In genomic region chr1:166396381-166396780, GRCm38 (mm10) we compare ENCODE assay signal across 22 mouse cellular contexts. TPM values are rescaled to one million over a fixed set of nuclear protein-coding genes. Genes with fewer than 3 reads are reported as not detected.
DNase-seq lines count a peak whose midpoint lies in the region; ATAC-seq lines count a peak whose summit lies in the region.
"Had no signal": no experiment of that assay in that cellular context is flagged by ENCODE, and none has a peak within 500 bp of the region (broad histone marks: within the 10 kb centered on the region; RNA-seq: fewer than 3 reads in every experiment).

No protein-coding gene starts in this region.

- no peak overlapping the region for H3K27ac ChIP-seq in midbrain, embryonic 11.5 days (ENCODE audit: low read depth, low read length)
- no peak overlapping the region for H3K27ac ChIP-seq in midbrain, embryonic 16.5 days (ENCODE audit: low read length)
- no peak overlapping the region for H3K27ac ChIP-seq in hindbrain, embryonic 13.5 days
- H3K27ac ChIP-seq: embryonic facial prominence, embryonic 13.5 days; embryonic facial prominence, embryonic 15.5 days; forebrain, embryonic 10.5 days; forebrain, embryonic 12.5 days had no signal

- H3K9me3 ChIP-seq in midbrain, embryonic 11.5 days (ENCODE audit: control insufficient read depth, low read length) = no peaks in the 10 kb centered on the region
- H3K9me3 ChIP-seq in midbrain, embryonic 16.5 days (replicated peaks; ENCODE audit: control insufficient read depth, low read length, poor library complexity, severe bottlenecking) = no peaks in the 10 kb centered on the region
- H3K9me3 ChIP-seq in hindbrain, embryonic 13.5 days = no peaks in the 10 kb centered on the region
- H3K9me3 ChIP-seq: embryonic facial prominence, embryonic 13.5 days; embryonic facial prominence, embryonic 15.5 days; forebrain, embryonic 10.5 days; forebrain, embryonic 12.5 days had no signal

- no peak overlapping the region for H3K4me3 ChIP-seq in midbrain, embryonic 11.5 days (ENCODE audit: low read depth, low read length)
- H3K4me3 ChIP-seq in midbrain, embryonic 16.5 days (ENCODE audit: low read depth, low read length) = no peak overlapping the region
- no peak overlapping the region for H3K4me3 ChIP-seq in hindbrain, embryonic 13.5 days
- H3K4me3 ChIP-seq: embryonic facial prominence, embryonic 13.5 days; embryonic facial prominence, embryonic 15.5 days; erythroblast, embryonic 14.5 days; forebrain, embryonic 10.5 days; forebrain, embryonic 12.5 days had no signal

- H3K36me3 ChIP-seq in midbrain, embryonic 11.5 days (ENCODE audit: control insufficient read depth, insufficient read depth, low read length) = peaks cover 33% of the 10 kb centered on the region
- peaks cover 52% of the 10 kb centered on the region for H3K36me3 ChIP-seq in midbrain, embryonic 16.5 days (ENCODE audit: control insufficient read depth, insufficient read depth, low read length)
- peaks cover 97% of the 10 kb centered on the region for H3K36me3 ChIP-seq in hindbrain, embryonic 13.5 days

- H3K4me1 ChIP-seq in midbrain, embryonic 11.5 days (ENCODE audit: control insufficient read depth, insufficient read depth, low read length) = no peaks in the 10 kb centered on the region
- no peaks in the 10 kb centered on the region for H3K4me1 ChIP-seq in midbrain, embryonic 16.5 days (ENCODE audit: control insufficient read depth, insufficient read depth, low read length)
- peaks cover 8% of the 10 kb centered on the region for H3K4me1 ChIP-seq in hindbrain, embryonic 13.5 days (replicated peaks)
- H3K4me1 ChIP-seq: embryonic facial prominence, embryonic 13.5 days; embryonic facial prominence, embryonic 15.5 days; forebrain, embryonic 10.5 days; forebrain, embryonic 12.5 days had no signal

- no peak for ATAC-seq in midbrain, embryonic 11.5 days (ENCODE audit: low FRiP score)
- ATAC-seq in midbrain, embryonic 16.5 days = no peak
- ATAC-seq in hindbrain, embryonic 13.5 days (ENCODE audit: low FRiP score) = no peak
- ATAC-seq: forebrain, embryonic 14.5 days; forebrain, embryonic 16.5 days had no signal

- H3K9ac ChIP-seq in midbrain, embryonic 11.5 days (ENCODE audit: low read length) = no peak overlapping the region
- H3K9ac ChIP-seq in midbrain, embryonic 16.5 days (ENCODE audit: low read depth, low read length) = no peak overlapping the region
- H3K9ac ChIP-seq in hindbrain, embryonic 13.5 days = no peak overlapping the region
- H3K9ac ChIP-seq: embryonic facial prominence, embryonic 13.5 days; embryonic facial prominence, embryonic 15.5 days; forebrain, embryonic 12.5 days had no signal

- no peak overlapping the region for H3K4me2 ChIP-seq in midbrain, embryonic 11.5 days
- no peak overlapping the region for H3K4me2 ChIP-seq in midbrain, embryonic 16.5 days (ENCODE audit: low read length)
- H3K4me2 ChIP-seq in hindbrain, embryonic 13.5 days = no peak overlapping the region
- H3K4me2 ChIP-seq: embryonic facial prominence, embryonic 13.5 days; embryonic facial prominence, embryonic 15.5 days; forebrain, embryonic 12.5 days had no signal

- peak; percentile 43 for DNase-seq in heart, adult 11 months
- no peak for DNase-seq in heart, adult 18-20 months
- DNase-seq in midbrain, embryonic 11.5 days (ENCODE audit: low spot score, missing footprints) = peak; percentile 73
- DNase-seq: adrenal gland, adult 2 months; adrenal gland, postnatal 10 days; adrenal gland, postnatal 25 days; cerebellum, adult 11 months; cerebellum, adult 18-20 months; cerebellum, adult 8-10 months; cerebellum, adult 9-11 months; cerebellum, postnatal 14 days; cerebellum, postnatal 36 days; embryo, embryonic 11 days had no signal

- H3K27me3 ChIP-seq in midbrain, embryonic 11.5 days (ENCODE audit: control insufficient read depth, insufficient read depth, low read length) = no peaks in the 10 kb centered on the region
- H3K27me3 ChIP-seq in midbrain, embryonic 16.5 days (ENCODE audit: control insufficient read depth, insufficient read depth, low read depth, low read length) = no peaks in the 10 kb centered on the region
- no peaks in the 10 kb centered on the region for H3K27me3 ChIP-seq in hindbrain, embryonic 13.5 days
- H3K27me3 ChIP-seq: embryonic facial prominence, embryonic 13.5 days; embryonic facial prominence, embryonic 15.5 days; forebrain, embryonic 12.5 days had no signal

- WGBS in midbrain, embryonic 11.5 days = 90% methylated on average over 6 of the region's 6 CpGs
- 95% methylated on average over 6 of the region's 6 CpGs for WGBS in midbrain, embryonic 16.5 days
- 95% methylated on average over 6 of the region's 6 CpGs for WGBS in hindbrain, embryonic 13.5 days

RNA-seq across cellular contexts. Expression of gene Pogk, which starts 13.3 kb away (rescaled TPM):
- total RNA-seq in heart, adult 18-20 months (2021) = 10 to 100 TPM; 13.8 to 14.1 TPM
- 39.8 and 41.6 TPM in 2 replicates for polyA plus RNA-seq in midbrain, embryonic 11.5 days (2014; fragmentation: Nextera tagmentation; extraction: Ambion mirVana)
- polyA plus RNA-seq in midbrain, embryonic 16.5 days (2015; fragmentation: Nextera tagmentation; extraction: Ambion mirVana) = 38.4 and 41.5 TPM in 2 replicates
- 38.8 and 41.7 TPM in 2 replicates for polyA plus RNA-seq in hindbrain, embryonic 13.5 days (2015; fragmentation: Nextera tagmentation; extraction: Ambion mirVana)

RNA-seq across cellular contexts. Expression of gene Tada1, which starts 17.5 kb away (rescaled TPM):
- total RNA-seq in heart, adult 18-20 months (2021) = 1 to 10 TPM; 8.5 to 8.8 TPM
- polyA plus RNA-seq in midbrain, embryonic 11.5 days (2014; fragmentation: Nextera tagmentation; extraction: Ambion mirVana) = 70.5 and 73.5 TPM in 2 replicates
- 88.8 and 98.7 TPM in 2 replicates for polyA plus RNA-seq in midbrain, embryonic 16.5 days (2015; fragmentation: Nextera tagmentation; extraction: Ambion mirVana)
- polyA plus RNA-seq in hindbrain, embryonic 13.5 days (2015; fragmentation: Nextera tagmentation; extraction: Ambion mirVana) = 73.8 and 77.0 TPM in 2 replicates

Comparison
In these comparisons a context has a peak if more than half of its experiments do, and no peak if none do; other contexts are left out.
1. DNase-seq: peak in heart, adult 11 months (single experiment) and midbrain, embryonic 11.5 days (single experiment); none in heart, adult 18-20 months (0 of 2).